Mouse (Mus musculus): ENCODE measurements around the gene Chchd10. TPM values are rescaled to one million over a fixed set of nuclear protein-coding genes. Genes with fewer than 3 reads are reported as not detected.

The Chchd10 gene
- total and polyA plus RNA-seq, 3 experiments, result 147 to 540 (median 254) TPM

GRCm38 (mm10) chr10:75895730-75896129 is 37.2 kb upstream of the Chchd10 start:
- Histone ChIP-seq H3K79me2 (replicated peaks; ENCODE audit: control insufficient read depth, extremely low read depth, insufficient read depth, poor library complexity, severe bottlenecking) (no peaks in the 10 kb centered on the region; the same call in 1 of the 2 replicates), H3K27me3 (replicated peaks) (no peaks in the 10 kb centered on the region), H3K4me2 (ENCODE audit: insufficient read depth, low read depth, poor library complexity, severe bottlenecking) (peak overlapping the region; percentile 76), H3K27ac (ENCODE audit: insufficient read depth, low read depth) (peak overlapping the region; percentile 99), H3K36me3 (replicated peaks in 1 of 2; ENCODE audit: control insufficient read depth in 1 of 2, insufficient read depth in 1 of 2, low read length in 1 of 2) (peaks cover 16 to 67% of the 10 kb centered on the region in 2 experiments), H3K9ac (ENCODE audit: insufficient read depth, low read depth) (peak overlapping the region; percentile 51; the same call in 1 of the 2 replicates), H3K4me3 (replicated peaks in 1 of 3; ENCODE audit: low read depth in 2 of 3, low read length in 2 of 3, poor library complexity in 1 of 3) (peak overlapping the region; percentile 1 to 55 (median 46)), H3K9me3 (replicated peaks; ENCODE audit: low read length) (no peaks in the 10 kb centered on the region), H3K4me1 (ENCODE audit: control insufficient read depth in 1 of 2, insufficient read depth in 2 of 2) (peaks cover 33 to 70% of the 10 kb centered on the region in 2 experiments)
- dilution Hi-C loops (cut with MboI; ENCODE audit: extremely low pct_ligation_motif_present, extremely low pct_unique_long_range_greater_than_20kb, low sequenced_read_pairs), result no loop called here
- in situ Hi-C loops (cut with MboI; ENCODE audit: low pct_ligation_motif_present, low pct_unique_long_range_greater_than_20kb, low sequenced_read_pairs), result loop anchor here (5.0 kb wide), 1 partner anchor 42 kb away; the partner anchor contains the start of gene Mmp11
- peak; percentile 81 for DNase-seq (ENCODE audit: extremely low read depth)
- TF ChIP-seq MAZ (IDR thresholded peaks at IDR 0.05; ENCODE audit: low read depth, low read length) (0 out of 2 replicates have a peak, but pooled peaks have one; percentile 83), EP300 (IDR thresholded peaks at IDR 0.05; ENCODE audit: low read length) (peak; percentile 78), JUND (conservative IDR thresholded peaks at IDR 0.05; ENCODE audit: low read depth, low read length) (peak; percentile 74), JUN (IDR thresholded peaks at IDR 0.05; ENCODE audit: insufficient read depth, low read depth, low read length) (peak; percentile 61), ZNF384 (IDR thresholded peaks at IDR 0.05; ENCODE audit: low read depth, low read length) (peak; percentile 36), POLR2A (IDR thresholded peaks at IDR 0.05; ENCODE audit: low read depth, low read length) (no peak), RAD21 (IDR thresholded peaks at IDR 0.05; ENCODE audit: low read depth, low read length) (peak; percentile 43), RCOR1 (conservative IDR thresholded peaks at IDR 0.05; ENCODE audit: low read depth, low read length) (peak; percentile 39; the same call in 1 of the 2 replicates), CHD2 (IDR thresholded peaks at IDR 0.05; ENCODE audit: low read length) (no peak), GABPA (IDR thresholded peaks at IDR 0.05; ENCODE audit: insufficient replicate concordance, low read depth, low read length) (no peak), KAT2A (IDR thresholded peaks at IDR 0.05; ENCODE audit: insufficient replicate concordance, low read length) (no peak), CTCF (conservative IDR thresholded peaks at IDR 0.05 in 1 of 2, IDR thresholded peaks at IDR 0.05 in 1 of 2; ENCODE audit: low read depth in 2 of 2, low read length in 2 of 2) (peak in 1 of 2 experiments; percentile 45; a peak in 2 of 4 replicates), ZC3H11A (IDR thresholded peaks at IDR 0.05; ENCODE audit: low read depth, low read length) (no peak), HCFC1 (IDR thresholded peaks at IDR 0.05; ENCODE audit: low read depth, low read length) (no peak), MYC (IDR thresholded peaks at IDR 0.05; ENCODE audit: low read depth, low read length) (no peak), UBTF (IDR thresholded peaks at IDR 0.05; ENCODE audit: low read depth, low read length) (0 out of 2 replicates have a peak, but pooled peaks have one; percentile 36), ZKSCAN1 (IDR thresholded peaks at IDR 0.05; ENCODE audit: borderline replicate concordance, low read depth, low read length) (no peak), NRF1 (IDR thresholded peaks at IDR 0.05; ENCODE audit: low read depth, low read length) (no peak), TCF12 (IDR thresholded peaks at IDR 0.05; ENCODE audit: low read depth, low read length) (peak; percentile 61; the same call in 1 of the 2 replicates), POLR2AphosphoS2 (IDR thresholded peaks at IDR 0.05; ENCODE audit: low read depth, low read length) (no peak), TBP (conservative IDR thresholded peaks at IDR 0.05; ENCODE audit: low read depth, low read length) (no peak), USF1 (IDR thresholded peaks at IDR 0.05; ENCODE audit: low read depth, low read length) (no peak), MAFK (IDR thresholded peaks at IDR 0.05; ENCODE audit: insufficient replicate concordance, low read length) (no peak), MAX (IDR thresholded peaks at IDR 0.05; ENCODE audit: low read length) (no peak), ETS1 (conservative IDR thresholded peaks at IDR 0.05; ENCODE audit: low read depth, low read length) (peak; percentile 65; the same call in 1 of the 2 replicates), ELF1 (IDR thresholded peaks at IDR 0.05; ENCODE audit: low read depth, low read length) (peak; percentile 41; the same call in 1 of the 2 replicates), BHLHE40 (IDR thresholded peaks at IDR 0.05; ENCODE audit: low read depth, low read length) (peak; percentile 68; the same call in 1 of the 2 replicates), MEF2A (IDR thresholded peaks at IDR 0.05; ENCODE audit: borderline replicate concordance, low read depth, low read length) (0 out of 2 replicates have a peak, but pooled peaks have one; percentile 21), IRF4 (IDR thresholded peaks at IDR 0.05; ENCODE audit: low read depth, low read length) (peak; percentile 96), PAX5 (IDR thresholded peaks at IDR 0.05; ENCODE audit: low read length) (no peak), MXI1 (IDR thresholded peaks at IDR 0.05; ENCODE audit: low read depth, low read length) (peak; percentile 40), USF2 (conservative IDR thresholded peaks at IDR 0.05; ENCODE audit: low read depth, low read length) (no peak), ZMIZ1 (IDR thresholded peaks at IDR 0.05; ENCODE audit: low read depth, low read length) (no peak), NELFE (IDR thresholded peaks at IDR 0.05; ENCODE audit: low read depth, low read length) (no peak), SMC3 (IDR thresholded peaks at IDR 0.05; ENCODE audit: low read depth, low read length) (no peak), SIN3A (IDR thresholded peaks at IDR 0.05; ENCODE audit: low read length) (peak; percentile 56; the same call in 1 of the 2 replicates)

Measured in CH12.LX (cell line).